Mouse (Mus musculus): Measurements from ENCODE around the gene Sult2b1. TPM values are rescaled to one million over a fixed set of nuclear protein-coding genes. Genes with fewer than 3 reads are reported as not detected.

The Sult2b1 gene
- total and polyA plus RNA-seq, 2 experiments: not detected

- peaks cover 22% of the 10 kb centered on the region for H3K27me3 ChIP-seq (ENCODE audit: control insufficient read depth, insufficient read depth, low read length)
- H3K36me3 ChIP-seq (ENCODE audit: control insufficient read depth, insufficient read depth, low read length): no peaks in the 10 kb centered on the region; the same call in 1 of the 2 replicates
- H3K27ac ChIP-seq (replicated peaks; ENCODE audit: insufficient read depth, low read depth, low read length): 0 out of 2 replicates have a peak within 1 kb of the TSS, but pooled peaks have one; percentile 43
- H3K9ac ChIP-seq (ENCODE audit: low read depth, low read length): peak within 1 kb of the TSS; percentile 63
- WGBS: under 1% methylated on average over 35 of the region's 35 CpGs
- no peaks in the 10 kb centered on the region; the same call in 1 of the 2 replicates for H3K79me2 ChIP-seq (ENCODE audit: control insufficient read depth, insufficient read depth, low read length)
- H3K4me1 ChIP-seq (ENCODE audit: control insufficient read depth, insufficient read depth, low read length): peaks cover 6% of the 10 kb centered on the region; the same call in 1 of the 2 replicates
- DNase-seq (ENCODE audit: extremely low read depth, low read depth, low spot score): peak; percentile 84
- no peak for TF ChIP-seq POLR2A (IDR thresholded peaks at IDR 0.05; ENCODE audit: extremely low read depth, insufficient read depth, low read length)
- TF ChIP-seq CTCF (IDR thresholded peaks at IDR 0.05; ENCODE audit: low read depth, low read length): no peak
- peak within 1 kb of the TSS; percentile 74 for H3K4me3 ChIP-seq (ENCODE audit: insufficient read depth, low read depth, low read length)
Measured at GRCm38 (mm10) chr7:45830427-45831127, 46.1 kb upstream of the Sult2b1 start, which contains the start of gene Grwd1. TSS of gene Grwd1 (minus strand) at chr7:45830944.

GRCm38 (mm10) chr7:45826631-45827030 lies 42.2 kb upstream of the Sult2b1 start:
- no peak for TF ChIP-seq POLR2A (IDR thresholded peaks at IDR 0.05; ENCODE audit: extremely low read depth, insufficient read depth, low read length)
- no peak for TF ChIP-seq CTCF (IDR thresholded peaks at IDR 0.05; ENCODE audit: low read depth, low read length)
- Histone ChIP-seq H3K9ac (ENCODE audit: low read depth, low read length) (no peak overlapping the region), H3K27me3 (ENCODE audit: control insufficient read depth, insufficient read depth, low read length) (no peaks in the 10 kb centered on the region), H3K4me1 (ENCODE audit: control insufficient read depth, insufficient read depth, low read length) (peaks cover 6% of the 10 kb centered on the region; the same call in 1 of the 2 replicates), H3K79me2 (ENCODE audit: control insufficient read depth, insufficient read depth, low read length) (no peaks in the 10 kb centered on the region; the same call in 1 of the 2 replicates), H3K4me3 (ENCODE audit: insufficient read depth, low read depth, low read length) (no peak overlapping the region), H3K36me3 (ENCODE audit: control insufficient read depth, insufficient read depth, low read length) (peaks cover 6% of the 10 kb centered on the region), H3K27ac (replicated peaks; ENCODE audit: insufficient read depth, low read depth, low read length) (no peak overlapping the region)
- DNase-seq (ENCODE audit: extremely low read depth, low read depth, low spot score): no peak
- whole genome bisulfite sequencing: 79% methylated on average over 7 of the region's 7 CpGs

DNA sequence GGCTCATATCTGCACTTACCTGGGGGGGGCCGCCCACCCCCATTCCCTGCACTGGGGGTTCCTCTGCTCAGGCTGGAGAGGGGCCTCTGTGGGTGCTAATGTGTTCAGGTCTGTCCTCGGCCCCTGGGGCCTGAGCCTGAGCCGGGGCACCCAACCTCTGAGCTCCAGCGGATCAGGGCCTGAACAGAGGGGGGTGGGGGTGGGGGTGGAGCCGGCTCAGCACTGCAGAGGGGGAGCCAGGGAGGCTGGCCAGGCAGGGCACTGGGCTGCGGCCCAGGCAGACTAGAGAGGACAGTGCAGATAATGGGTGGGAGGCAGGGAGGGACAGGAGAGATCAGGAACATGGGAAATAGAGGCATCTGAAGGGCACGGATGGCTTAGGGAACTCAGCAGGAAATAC lies 40.1 kb upstream of the Sult2b1 start, which contains the start of gene Kcnj14:
Gene Kcnj14, minus strand, starts transcription at position 185 of the 400 bp plus-strand sequence.
- no peak within 1 kb of the TSS for H3K4me3 ChIP-seq (ENCODE audit: insufficient read depth, low read depth, low read length)
- H3K4me1 ChIP-seq (ENCODE audit: control insufficient read depth, insufficient read depth, low read length): no peaks in the 10 kb centered on the region
- no peaks in the 10 kb centered on the region for H3K27me3 ChIP-seq (ENCODE audit: control insufficient read depth, insufficient read depth, low read length)
- peaks cover 6% of the 10 kb centered on the region for H3K36me3 ChIP-seq (ENCODE audit: control insufficient read depth, insufficient read depth, low read length)
- no peaks in the 10 kb centered on the region for H3K79me2 ChIP-seq (ENCODE audit: control insufficient read depth, insufficient read depth, low read length)
- WGBS: 73% methylated on average over 7 of the region's 7 CpGs
- no peak within 1 kb of the TSS for H3K9ac ChIP-seq (ENCODE audit: low read depth, low read length)
- DNase-seq (ENCODE audit: extremely low read depth, low read depth, low spot score): no peak
- TF ChIP-seq CTCF (IDR thresholded peaks at IDR 0.05; ENCODE audit: low read depth, low read length): no peak
- TF ChIP-seq POLR2A (IDR thresholded peaks at IDR 0.05; ENCODE audit: extremely low read depth, insufficient read depth, low read length): no peak
- no peak within 1 kb of the TSS for H3K27ac ChIP-seq (replicated peaks; ENCODE audit: insufficient read depth, low read depth, low read length)

DNA sequence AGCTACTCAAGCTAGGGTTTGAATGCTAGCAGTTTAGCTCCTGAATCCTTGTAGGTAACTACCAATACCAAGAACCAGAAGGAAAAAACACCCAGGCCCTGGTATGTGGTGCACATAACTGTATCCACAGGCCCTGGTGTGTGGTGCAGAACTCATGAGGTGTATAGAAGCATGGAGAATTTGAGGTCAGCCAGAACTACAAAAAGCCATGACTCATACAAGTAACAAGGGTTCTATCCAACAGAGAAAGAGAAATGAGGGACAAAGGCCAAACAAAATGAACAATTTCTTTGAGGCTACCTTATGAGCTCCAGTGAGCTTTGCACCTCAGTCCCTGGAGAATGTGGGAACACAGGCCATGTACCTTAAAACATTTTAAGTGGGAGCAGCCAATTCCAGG lies 36.4 kb upstream of the Sult2b1 start:
- no peak for DNase-seq (ENCODE audit: extremely low read depth, low read depth, low spot score)
- no peaks in the 10 kb centered on the region for H3K79me2 ChIP-seq (ENCODE audit: control insufficient read depth, insufficient read depth, low read length)
- no peak for TF ChIP-seq CTCF (IDR thresholded peaks at IDR 0.05; ENCODE audit: low read depth, low read length)
- TF ChIP-seq POLR2A (IDR thresholded peaks at IDR 0.05; ENCODE audit: extremely low read depth, insufficient read depth, low read length): no peak
- peaks cover 6% of the 10 kb centered on the region; the same call in 1 of the 2 replicates for H3K36me3 ChIP-seq (ENCODE audit: control insufficient read depth, insufficient read depth, low read length)
- H3K4me1 ChIP-seq (ENCODE audit: control insufficient read depth, insufficient read depth, low read length): no peaks in the 10 kb centered on the region
- H3K27ac ChIP-seq (replicated peaks; ENCODE audit: insufficient read depth, low read depth, low read length): no peak overlapping the region
- H3K9ac ChIP-seq (ENCODE audit: low read depth, low read length): no peak overlapping the region
- no peaks in the 10 kb centered on the region for H3K27me3 ChIP-seq (ENCODE audit: control insufficient read depth, insufficient read depth, low read length)
- H3K4me3 ChIP-seq (ENCODE audit: insufficient read depth, low read depth, low read length): no peak overlapping the region

DNA sequence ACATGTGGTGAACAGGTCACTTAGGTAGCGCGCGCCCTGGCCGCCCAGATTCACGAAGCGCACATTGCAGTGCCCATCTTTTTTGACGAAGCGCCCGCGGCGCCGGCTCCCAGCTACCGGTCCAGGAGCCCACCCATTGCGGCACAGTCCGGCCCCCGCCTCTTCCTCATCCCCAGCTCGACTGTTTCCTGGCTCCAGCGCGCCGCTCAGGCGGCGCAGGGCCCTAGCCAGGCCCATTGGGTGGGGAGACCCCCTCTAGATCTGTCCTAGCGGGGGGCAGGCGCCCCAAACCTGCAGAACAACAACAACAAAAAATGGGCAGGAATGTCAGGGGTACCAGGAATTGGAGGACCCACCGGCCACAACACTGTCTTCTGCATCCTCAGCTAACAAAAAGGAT lies 35.4 kb upstream of the Sult2b1 start:
- WGBS: 24% methylated on average over 25 of the region's 25 CpGs
- TF ChIP-seq CTCF (IDR thresholded peaks at IDR 0.05; ENCODE audit: low read depth, low read length) (no peak), POLR2A (IDR thresholded peaks at IDR 0.05; ENCODE audit: extremely low read depth, insufficient read depth, low read length) (no peak)
- DNase-seq (ENCODE audit: extremely low read depth, low read depth, low spot score): no peak
- H3K4me3 ChIP-seq (ENCODE audit: insufficient read depth, low read depth, low read length): no peak overlapping the region
- H3K79me2 ChIP-seq (ENCODE audit: control insufficient read depth, insufficient read depth, low read length): no peaks in the 10 kb centered on the region
- no peak overlapping the region for H3K27ac ChIP-seq (replicated peaks; ENCODE audit: insufficient read depth, low read depth, low read length)
- peaks cover 2% of the 10 kb centered on the region; the same call in 1 of the 2 replicates for H3K36me3 ChIP-seq (ENCODE audit: control insufficient read depth, insufficient read depth, low read length)
- no peaks in the 10 kb centered on the region for H3K27me3 ChIP-seq (ENCODE audit: control insufficient read depth, insufficient read depth, low read length)
- no peaks in the 10 kb centered on the region for H3K4me1 ChIP-seq (ENCODE audit: control insufficient read depth, insufficient read depth, low read length)
- H3K9ac ChIP-seq (ENCODE audit: low read depth, low read length): no peak overlapping the region

DNA sequence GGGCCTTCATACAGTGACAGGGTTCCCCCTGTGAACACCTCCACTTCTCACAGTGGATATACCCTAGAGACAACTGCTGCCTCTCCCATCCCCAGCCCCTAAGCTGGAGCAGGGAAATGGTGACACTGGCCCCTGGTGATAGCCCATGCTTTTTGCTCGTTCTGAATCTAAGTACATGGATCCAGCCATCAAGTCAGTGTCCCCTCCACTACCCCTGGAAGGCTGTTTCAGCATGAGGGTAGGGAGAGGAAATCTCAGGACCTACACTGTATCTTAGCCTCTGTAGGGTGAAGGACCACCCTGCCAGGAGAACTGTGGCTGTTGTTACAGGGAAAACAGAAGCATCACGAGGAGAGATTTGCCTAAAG lies 31.5 kb upstream of the Sult2b1 start:
- no peak for DNase-seq (ENCODE audit: extremely low read depth, low read depth, low spot score)
- Histone ChIP-seq H3K27me3 (ENCODE audit: control insufficient read depth, insufficient read depth, low read length) (no peaks in the 10 kb centered on the region), H3K4me1 (ENCODE audit: control insufficient read depth, insufficient read depth, low read length) (peaks cover 6% of the 10 kb centered on the region), H3K9ac (ENCODE audit: low read depth, low read length) (no peak overlapping the region), H3K36me3 (ENCODE audit: control insufficient read depth, insufficient read depth, low read length) (peaks cover 10% of the 10 kb centered on the region), H3K27ac (replicated peaks; ENCODE audit: insufficient read depth, low read depth, low read length) (no peak overlapping the region), H3K79me2 (ENCODE audit: control insufficient read depth, insufficient read depth, low read length) (peaks cover 3% of the 10 kb centered on the region; the same call in 1 of the 2 replicates), H3K4me3 (ENCODE audit: insufficient read depth, low read depth, low read length) (no peak overlapping the region)
- TF ChIP-seq POLR2A (IDR thresholded peaks at IDR 0.05; ENCODE audit: extremely low read depth, insufficient read depth, low read length): no peak
- no peak for TF ChIP-seq CTCF (IDR thresholded peaks at IDR 0.05; ENCODE audit: low read depth, low read length)
- 76% methylated on average over 2 of the region's 2 CpGs for WGBS

All from liver, adult 2 months (tissue).